Mouse (Mus musculus) liver, embryonic 11.5 days (tissue): ENCODE data around the gene Eif5a. TPM values are rescaled to one million over a fixed set of nuclear protein-coding genes. Genes with fewer than 3 reads are reported as not detected.

Experiments
- ATAC-seq: fragments of 200-750 bp; cut with Nextera tagmentation; replicated peaks from 2 replicates; pipeline ENCODE4 v1.8.0; 2017; ENCODE audit warnings: moderate number of reproducible peaks, mild to moderate bottlenecking, moderate TSS enrichment, moderate library complexity; ENCODE audit not compliant: low FRiP score
- DNase-seq: peaks from one replicate; pipeline ENCODE4 v3.0.0-alpha.2; 2017; ENCODE audit warnings: low spot score
- H3K27ac ChIP-seq: fragments of 300-500 bp; sonication (generic); 2 replicates; pipeline ENCODE4 v1.5.1; 2014; ENCODE audit warnings: mild to moderate bottlenecking, low read depth, low read length, control low read depth
- H3K27me3 ChIP-seq: fragments of 300-500 bp; sonication (generic); replicated peaks from 2 replicates; pipeline ENCODE4 v1.6.1; 2014; ENCODE audit warnings: low read length, mixed read lengths; ENCODE audit not compliant: control insufficient read depth, insufficient read depth
- H3K36me3 ChIP-seq: fragments of 300-500 bp; sonication (generic); 2 replicates; pipeline ENCODE4 v1.6.1; 2014; ENCODE audit warnings: mild to moderate bottlenecking, low read length, moderate library complexity, mixed read lengths; ENCODE audit not compliant: control insufficient read depth, insufficient read depth
- H3K4me1 ChIP-seq: fragments of 300-500 bp; sonication (generic); replicated peaks from 2 replicates; pipeline ENCODE4 v1.6.1; 2014; ENCODE audit warnings: low read length, mixed read lengths; ENCODE audit not compliant: control insufficient read depth, insufficient read depth
- H3K4me2 ChIP-seq: fragments of 300-500 bp; sonication (generic); 2 replicates; pipeline ENCODE4 v1.6.1; 2014; ENCODE audit warnings: mild to moderate bottlenecking, control low read depth, moderate library complexity
- H3K4me3 ChIP-seq: fragments of 300-500 bp; sonication (generic); 2 replicates; pipeline ENCODE4 v1.5.1; 2014; ENCODE audit warnings: low read depth, low read length, control low read depth
- H3K9ac ChIP-seq: fragments of 300-500 bp; sonication (generic); 2 replicates; pipeline ENCODE4 v1.6.1; 2014; ENCODE audit warnings: low read depth, low read length, control low read depth
- H3K9me3 ChIP-seq: fragments of 300-500 bp; sonication (generic); 2 replicates; pipeline ENCODE4 v1.6.1; 2016; ENCODE audit warnings: low read length, inconsistent platforms, mixed read lengths; ENCODE audit not compliant: control insufficient read depth
- WGBS: fragments of 180-500 bp; shearing (Covaris S2); extraction: QIAGEN DNeasy Blood & Tissue Kit; methylation state at CpG from one replicate; pipeline ENCODE4 v1.1.7; 2014; 5-methylcytosine and 5-hydroxymethylcytosine counted together
- polyA plus RNA-seq: library from polyadenylated mRNA; unstranded; fragments of >200 nt; fragmentation: Nextera tagmentation; extraction: Ambion mirVana; gene quantifications from 2 replicates; pipeline ENCODE4 v1.2.1, GENCODE M21; 2014

The Eif5a gene
- polyA plus RNA-seq, 1 experiment from 2014 or later: 2,995 TPM

DNA sequence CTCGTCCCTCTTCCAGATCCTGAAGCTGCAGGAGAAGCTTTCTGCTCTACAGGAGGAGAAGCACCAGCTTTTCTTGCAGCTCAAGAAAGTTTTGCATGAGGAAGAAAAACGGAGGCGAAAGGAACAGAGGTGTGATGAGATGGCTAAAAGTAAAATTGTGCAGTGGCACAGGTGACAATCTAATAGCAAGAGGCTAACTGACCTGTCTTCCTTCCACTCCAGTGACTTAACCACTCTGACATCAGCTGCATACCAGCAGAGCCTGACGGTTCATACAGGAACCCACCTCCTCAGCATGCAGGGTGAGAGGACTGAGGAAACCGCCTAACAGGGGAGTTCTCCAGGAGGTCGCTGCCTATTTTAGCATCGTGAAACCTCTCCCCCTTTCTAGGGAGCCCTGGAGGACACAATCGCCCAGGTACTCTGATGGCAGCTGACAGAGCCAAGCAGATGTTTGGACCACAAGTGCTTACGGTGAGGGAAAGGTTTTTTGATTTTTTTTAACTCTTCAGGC is 6.8 kb downstream of the Eif5a start:
- H3K36me3 ChIP-seq: peaks cover 60% of the 10 kb centered on the region
- peak overlapping the region; percentile 90 for H3K9ac ChIP-seq
- H3K27ac ChIP-seq: peak overlapping the region; percentile 96
- H3K27me3 ChIP-seq: no peaks in the 10 kb centered on the region
- no peaks in the 10 kb centered on the region for H3K9me3 ChIP-seq
- peaks cover 43% of the 10 kb centered on the region for H3K4me1 ChIP-seq
- peak overlapping the region; percentile 94 for H3K4me3 ChIP-seq
- H3K4me2 ChIP-seq: peak overlapping the region; percentile 96
- ATAC-seq (no peak), DNase-seq (no peak)
- WGBS: 28% methylated on average over 9 of the region's 9 CpGs

DNA sequence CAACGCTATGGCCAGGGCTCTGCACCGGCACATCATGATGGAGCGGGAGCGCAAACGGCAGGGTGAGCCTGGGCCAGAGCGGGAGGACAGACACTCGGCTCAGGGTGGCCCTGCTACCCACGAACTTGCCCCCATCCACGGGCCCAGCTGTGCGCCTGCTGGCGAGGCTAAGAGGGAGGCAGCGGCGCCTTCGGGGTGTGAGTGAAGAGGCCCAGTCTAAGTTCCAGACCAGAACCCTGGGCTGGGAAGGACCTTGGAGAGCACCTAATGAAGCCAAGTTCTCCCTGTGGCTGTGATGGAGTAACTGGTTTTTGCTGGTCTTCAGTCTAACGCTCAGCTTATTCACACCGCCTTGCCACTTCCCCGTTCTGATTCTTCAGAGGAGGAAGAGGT is 7.4 kb downstream of the Eif5a start:
- Histone ChIP-seq H3K4me2 (peak overlapping the region; percentile 96), H3K4me3 (peak overlapping the region; percentile 94), H3K36me3 (peaks cover 66% of the 10 kb centered on the region), H3K4me1 (peaks cover 42% of the 10 kb centered on the region), H3K9ac (peak overlapping the region; percentile 90), H3K27me3 (no peaks in the 10 kb centered on the region), H3K9me3 (no peaks in the 10 kb centered on the region), H3K27ac (peak overlapping the region; percentile 96)
- DNase-seq (no peak), ATAC-seq (no peak; the same call in 1 of the 2 replicates)
- WGBS: 2% methylated on average over 17 of the region's 17 CpGs

DNA sequence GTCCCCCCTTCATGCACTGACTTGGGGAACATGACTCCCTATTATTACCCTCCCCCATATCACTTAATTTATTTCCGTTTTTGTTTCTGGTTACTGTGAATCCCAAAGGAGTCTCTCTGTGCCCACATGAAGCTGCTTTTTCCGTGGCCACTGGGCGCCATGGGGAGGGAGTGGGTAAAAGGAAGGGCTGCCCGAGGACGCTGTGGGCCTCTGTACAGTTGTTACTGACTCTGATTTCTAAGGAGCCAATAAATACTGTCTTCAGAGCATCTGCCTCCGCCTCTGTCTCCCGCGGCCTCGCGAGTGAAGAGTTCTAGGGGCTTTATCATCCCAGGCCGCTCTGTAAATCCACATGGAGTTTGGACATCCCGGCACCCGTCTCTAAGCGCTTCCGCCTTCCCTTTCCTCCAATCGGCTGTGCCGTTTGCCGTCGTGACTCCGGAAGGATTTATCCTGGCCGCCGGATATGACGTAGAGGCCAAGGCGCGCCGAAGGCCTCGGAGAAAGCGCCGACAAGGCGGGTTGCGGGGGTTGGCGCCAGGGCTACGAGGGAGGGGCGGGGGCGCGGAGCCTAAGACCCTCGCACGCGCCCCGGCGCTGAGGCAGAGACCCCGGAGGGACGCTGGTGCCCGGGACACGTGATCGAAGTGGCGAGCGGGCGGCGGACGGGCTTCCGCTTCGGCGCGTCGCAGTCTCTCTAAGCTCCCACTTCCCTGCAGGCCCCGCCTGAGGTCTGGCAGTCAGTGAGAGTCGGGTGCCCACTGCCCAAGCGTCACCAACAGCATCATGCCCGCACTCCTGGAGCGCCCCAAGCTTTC is 8.0 kb downstream of the Eif5a start, which contains the start of gene Gps2:
Gene Gps2, plus strand, starts transcription at position 335 of the 818 bp plus-strand sequence.
- peaks cover 36% of the 10 kb centered on the region for H3K4me1 ChIP-seq
- H3K27ac ChIP-seq: peak within 1 kb of the TSS; percentile 96
- peak within 1 kb of the TSS; percentile 94 for H3K4me3 ChIP-seq
- H3K4me2 ChIP-seq: peak within 1 kb of the TSS; percentile 96
- peak within 1 kb of the TSS; percentile 90 for H3K9ac ChIP-seq
- ATAC-seq (peak; percentile 72), DNase-seq (peak; percentile 93)
- WGBS: 2% methylated on average over 59 of the region's 61 CpGs
- H3K9me3 ChIP-seq: no peaks in the 10 kb centered on the region
- peaks cover 67% of the 10 kb centered on the region for H3K36me3 ChIP-seq
- H3K27me3 ChIP-seq: no peaks in the 10 kb centered on the region

DNA sequence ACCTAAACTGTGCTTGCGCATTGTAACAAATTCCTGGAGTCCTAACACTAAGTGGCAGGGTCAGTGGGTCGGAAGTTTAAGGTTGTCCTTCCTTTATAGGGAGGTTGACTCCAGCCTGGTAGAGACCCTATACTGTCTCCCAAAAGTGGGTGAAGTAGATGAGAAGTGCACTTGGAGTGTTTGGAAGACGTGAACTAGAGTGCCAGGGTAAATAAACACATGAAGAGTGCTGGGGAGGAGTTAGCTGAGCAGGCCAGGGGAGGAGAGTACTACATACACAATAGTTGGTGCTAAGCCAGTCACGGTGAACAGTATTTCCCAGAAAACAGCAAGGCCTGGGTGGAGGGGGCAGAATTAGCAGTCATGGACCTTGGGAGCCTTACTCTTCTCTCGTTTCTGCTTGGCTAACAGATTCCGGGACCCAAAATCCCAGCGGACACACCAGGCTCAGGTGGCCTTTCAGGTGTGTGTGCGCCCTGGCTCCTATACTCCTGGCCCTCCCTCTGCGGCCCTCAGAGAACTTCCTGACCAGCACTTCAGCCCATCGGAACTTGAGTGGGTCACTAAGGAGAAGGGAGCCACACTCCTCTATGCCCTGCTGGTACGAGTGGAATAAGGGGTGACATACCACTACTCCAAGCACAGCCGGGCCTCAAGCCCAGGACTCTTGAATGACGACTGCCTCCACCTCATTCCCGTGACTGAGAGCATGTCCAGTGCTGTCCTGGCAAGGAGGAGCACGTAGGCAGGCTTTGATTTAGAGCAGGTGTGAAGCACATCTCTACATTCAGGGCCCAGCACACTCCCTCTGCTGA is 8.8 kb downstream of the Eif5a start:
- ATAC-seq (no peak), DNase-seq (no peak)
- Histone ChIP-seq H3K27me3 (no peaks in the 10 kb centered on the region), H3K27ac (peak overlapping the region; percentile 96), H3K4me1 (peaks cover 27% of the 10 kb centered on the region), H3K9me3 (no peaks in the 10 kb centered on the region), H3K9ac (peak overlapping the region; percentile 90), H3K4me3 (peak overlapping the region; percentile 94), H3K36me3 (peaks cover 68% of the 10 kb centered on the region), H3K4me2 (peak overlapping the region; percentile 96)
- WGBS: 78% methylated on average over 15 of the region's 15 CpGs

DNA sequence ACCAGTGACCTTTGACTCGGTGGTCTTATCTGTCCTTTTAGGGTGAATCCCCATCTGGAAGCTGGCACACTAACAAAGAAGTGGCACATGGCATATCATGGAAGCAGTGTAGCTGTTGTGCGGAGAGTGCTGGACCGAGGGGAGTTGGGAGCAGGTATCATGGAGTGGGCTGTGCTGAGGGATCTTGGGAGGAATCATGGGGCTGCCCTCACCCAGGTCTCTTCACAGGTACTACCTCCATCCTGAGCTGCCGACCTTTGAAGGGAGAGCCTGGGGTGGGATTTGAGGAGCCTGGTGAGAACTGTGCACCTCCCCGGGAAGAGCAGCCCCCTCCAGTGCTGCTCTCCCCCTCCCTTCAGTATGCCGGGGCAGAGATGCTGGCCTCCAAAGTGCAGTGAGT is 10.1 kb downstream of the Eif5a start:
- Histone ChIP-seq H3K9ac (no peak overlapping the region), H3K4me1 (peaks cover 18% of the 10 kb centered on the region), H3K4me2 (no peak overlapping the region), H3K4me3 (no peak overlapping the region), H3K27ac (no peak overlapping the region), H3K36me3 (peaks cover 68% of the 10 kb centered on the region), H3K27me3 (no peaks in the 10 kb centered on the region), H3K9me3 (no peaks in the 10 kb centered on the region)
- WGBS: 90% methylated on average over 6 of the region's 6 CpGs
- ATAC-seq (no peak), DNase-seq (no peak)

DNA sequence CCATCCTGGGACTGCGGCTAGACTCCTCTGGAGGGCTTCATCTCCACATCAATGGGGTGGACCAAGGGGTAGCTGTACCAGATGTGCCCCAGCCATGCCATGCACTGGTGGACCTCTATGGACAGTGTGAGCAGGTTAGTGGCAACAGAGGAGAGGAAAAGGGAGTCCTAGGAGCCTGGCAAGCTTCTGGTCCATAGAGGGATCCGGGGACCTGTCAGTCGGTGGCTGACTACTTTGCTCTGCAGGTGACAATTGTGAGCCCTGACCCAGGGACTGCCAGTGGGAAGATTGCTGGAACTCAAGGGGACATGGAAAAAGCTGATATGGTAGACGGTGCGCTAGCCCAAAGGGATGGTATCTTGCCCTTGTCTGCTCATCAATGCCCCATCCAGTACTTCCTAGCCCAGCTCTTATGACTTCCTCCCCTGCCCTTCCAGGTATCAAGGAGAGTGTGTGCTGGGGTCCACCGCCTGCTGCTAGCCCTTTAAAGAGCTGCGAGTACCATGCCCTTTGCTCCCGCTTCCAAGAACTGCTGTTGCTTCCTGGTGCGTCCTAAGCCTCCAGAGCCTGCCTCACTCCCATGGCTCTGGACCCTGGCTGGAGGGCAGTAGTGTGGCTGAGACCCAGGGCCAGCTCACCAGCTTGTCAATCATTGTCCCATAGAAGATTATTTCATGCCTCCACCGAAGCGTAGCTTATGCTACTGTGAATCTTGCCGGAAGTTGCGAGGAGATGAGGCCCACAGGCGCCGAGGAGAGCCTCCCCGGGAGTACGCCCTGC is 10.8 kb downstream of the Eif5a start:
- Histone ChIP-seq H3K4me2 (no peak overlapping the region), H3K27me3 (no peaks in the 10 kb centered on the region), H3K36me3 (peaks cover 69% of the 10 kb centered on the region), H3K4me1 (peaks cover 13% of the 10 kb centered on the region), H3K9me3 (no peaks in the 10 kb centered on the region), H3K27ac (no peak overlapping the region), H3K9ac (no peak overlapping the region), H3K4me3 (no peak overlapping the region)
- WGBS: 89% methylated on average over 17 of the region's 17 CpGs
- no peak for DNase-seq
- ATAC-seq: no peak

DNA sequence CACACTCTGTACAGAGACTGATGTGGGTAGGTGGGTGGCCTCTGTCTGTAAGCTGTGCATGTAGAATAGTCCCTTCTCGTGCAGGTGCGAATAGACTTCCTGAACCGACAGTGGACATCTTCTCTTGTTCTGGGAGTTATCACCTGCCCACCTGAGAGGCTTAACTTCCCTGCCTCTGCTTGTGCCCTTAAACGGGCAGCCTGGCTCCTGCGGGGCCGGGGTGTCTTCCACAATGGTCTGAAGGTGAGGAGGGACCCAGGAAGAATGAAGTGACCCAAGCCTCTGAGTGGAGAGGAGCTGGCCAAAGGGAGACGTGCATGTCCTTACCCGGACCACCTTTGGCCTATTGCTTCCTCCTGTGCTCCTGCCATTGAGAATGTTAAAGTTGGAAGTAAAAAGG is 11.6 kb downstream of the Eif5a start:
- Histone ChIP-seq H3K4me2 (no peak overlapping the region), H3K27me3 (no peaks in the 10 kb centered on the region), H3K27ac (no peak overlapping the region), H3K9me3 (no peaks in the 10 kb centered on the region), H3K4me1 (peaks cover 5% of the 10 kb centered on the region), H3K4me3 (no peak overlapping the region), H3K36me3 (peaks cover 71% of the 10 kb centered on the region), H3K9ac (no peak overlapping the region)
- DNase-seq: no peak
- WGBS: 94% methylated on average over 8 of the region's 8 CpGs
- ATAC-seq: no peak

DNA sequence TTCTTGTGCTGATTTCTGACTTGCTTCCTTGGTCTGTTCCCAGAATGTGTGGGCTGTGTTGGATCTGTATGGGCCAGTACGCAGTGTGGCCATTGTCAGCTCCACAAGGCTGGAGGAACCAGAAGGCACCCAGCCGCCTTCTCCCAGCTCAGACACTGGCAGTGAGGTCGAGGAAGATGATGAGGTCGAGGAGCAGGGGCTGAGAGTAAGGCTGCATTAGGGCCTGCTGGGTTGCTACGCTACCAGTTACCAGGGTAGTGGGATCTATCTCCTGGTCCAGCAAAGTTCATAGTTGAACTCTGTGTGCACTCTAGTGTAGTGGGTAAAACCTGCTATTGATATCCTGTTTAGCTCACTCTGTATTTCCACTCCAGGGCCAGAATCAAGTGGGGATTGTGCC is 12.6 kb downstream of the Eif5a start:
- H3K4me3 ChIP-seq: no peak overlapping the region
- H3K4me2 ChIP-seq: no peak overlapping the region
- no peak for DNase-seq
- H3K9me3 ChIP-seq: no peaks in the 10 kb centered on the region
- H3K27ac ChIP-seq: no peak overlapping the region
- no peaks in the 10 kb centered on the region for H3K4me1 ChIP-seq
- peaks cover 74% of the 10 kb centered on the region for H3K36me3 ChIP-seq
- no peak overlapping the region for H3K9ac ChIP-seq
- WGBS: 90% methylated on average over 5 of the region's 5 CpGs
- no peaks in the 10 kb centered on the region for H3K27me3 ChIP-seq
- no peak for ATAC-seq
